Mouse (Mus musculus) lung, embryonic 16.5 days (tissue): Measurements from ENCODE around the gene Elf2. TPM values are rescaled to one million over a fixed set of nuclear protein-coding genes. Genes with fewer than 3 reads are reported as not detected.
A peak's percentile ranks its signal among the peaks of the same experiment; 100 is the strongest.

Experiments used
- ATAC-seq: fragments of 200-750 bp; cut with Nextera tagmentation; 2 replicates; pipeline ENCODE4 v1.8.0; 2017; ENCODE audit warnings: low read depth, mild to moderate bottlenecking, moderate library complexity
- H3K27ac ChIP-seq: fragments of 300-500 bp; sonication (generic); 2 replicates; pipeline ENCODE4 v1.5.1; 2014; ENCODE audit warnings: mild to moderate bottlenecking, control low read depth, low read length
- H3K27me3 ChIP-seq: fragments of 300-500 bp; sonication (generic); 2 replicates; pipeline ENCODE4 v1.6.1; 2014; ENCODE audit warnings: low read depth, low read length, mixed read lengths; ENCODE audit not compliant: control insufficient read depth, insufficient read depth
- H3K36me3 ChIP-seq: fragments of 300-500 bp; sonication (generic); 2 replicates; pipeline ENCODE4 v1.6.1; 2014; ENCODE audit warnings: low read length; ENCODE audit not compliant: control insufficient read depth, insufficient read depth
- H3K4me1 ChIP-seq: fragments of 300-500 bp; sonication (generic); replicated peaks from 2 replicates; pipeline ENCODE4 v1.6.1; 2014; ENCODE audit warnings: low read length, mixed read lengths; ENCODE audit not compliant: control insufficient read depth, insufficient read depth
- H3K4me2 ChIP-seq: fragments of 300-500 bp; sonication (generic); 2 replicates; pipeline ENCODE4 v1.6.1; 2014; ENCODE audit warnings: low read depth, low read length, control low read depth
- H3K4me3 ChIP-seq: fragments of 300-500 bp; sonication (generic); 2 replicates; pipeline ENCODE4 v1.5.1; 2014; ENCODE audit warnings: mild to moderate bottlenecking, low read length, control low read depth
- H3K9ac ChIP-seq: fragments of 300-500 bp; sonication (generic); 2 replicates; pipeline ENCODE4 v1.6.1; 2014; ENCODE audit warnings: low read length, control low read depth
- H3K9me3 ChIP-seq: fragments of 300-500 bp; sonication (generic); 2 replicates; pipeline ENCODE4 v1.6.1; 2016; ENCODE audit warnings: low read length; ENCODE audit not compliant: control insufficient read depth
- WGBS: fragments of 180-500 bp; shearing (Covaris S2); extraction: QIAGEN DNeasy Blood & Tissue Kit; methylation state at CpG from one replicate; pipeline ENCODE4 v1.1.7; 2014; 5-methylcytosine and 5-hydroxymethylcytosine counted together
- polyA plus RNA-seq: library from polyadenylated mRNA; unstranded; fragments of >200 nt; fragmentation: Nextera tagmentation; extraction: Ambion mirVana; gene quantifications from 2 replicates; pipeline ENCODE4 v1.2.1, GENCODE M21; 2015

The Elf2 gene
- polyA plus RNA-seq, 1 experiment from 2014 or later, result 68.4 TPM

- H3K36me3 ChIP-seq, result peaks cover 5% of the 10 kb centered on the region
- WGBS, result 73% methylated on average over 2 of the region's 2 CpGs
- no peak for ATAC-seq
Observed at GRCm38 (mm10) chr3:51306621-51307020, 33.8 kb downstream of the Elf2 start.

DNA sequence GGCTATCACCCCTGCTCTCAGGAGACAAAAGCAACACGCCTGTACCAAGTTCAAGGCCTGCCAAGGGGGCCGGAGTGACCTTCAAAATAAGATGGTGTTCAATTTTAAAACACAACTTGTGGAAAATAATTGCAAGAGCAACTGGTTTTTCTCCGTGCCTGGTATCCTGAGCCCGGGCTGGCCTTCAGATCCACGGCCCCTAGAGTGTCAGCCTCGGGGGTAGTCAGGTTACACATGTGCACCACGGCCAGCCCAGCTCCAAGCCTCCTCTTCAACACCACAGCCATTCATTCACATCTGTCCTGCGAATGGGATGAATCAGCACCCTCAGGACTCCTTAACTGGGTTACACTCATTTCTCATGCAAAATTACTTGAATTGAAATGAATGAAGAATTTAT, 34.5 kb downstream of the Elf2 start:
- no peaks in the 10 kb centered on the region for H3K9me3 ChIP-seq
- no peak overlapping the region for H3K9ac ChIP-seq
- no peak overlapping the region for H3K4me2 ChIP-seq
- H3K27me3 ChIP-seq, result no peaks in the 10 kb centered on the region
- H3K36me3 ChIP-seq, result peaks cover 5% of the 10 kb centered on the region
- peaks cover 9% of the 10 kb centered on the region; the same call in 1 of the 2 replicates for H3K4me1 ChIP-seq
- WGBS, result 81% methylated on average over 8 of the region's 8 CpGs
- H3K4me3 ChIP-seq, result no peak overlapping the region
- H3K27ac ChIP-seq, result no peak overlapping the region
- ATAC-seq, result no peak

More at GRCm38 (mm10) chr3:51306621-51307020, 33.8 kb downstream of the Elf2 start:
- Histone ChIP-seq H3K4me2 (no peak overlapping the region), H3K9ac (no peak overlapping the region), H3K4me3 (no peak overlapping the region), H3K27me3 (no peaks in the 10 kb centered on the region), H3K27ac (no peak overlapping the region), H3K9me3 (no peaks in the 10 kb centered on the region), H3K4me1 (peaks cover 9% of the 10 kb centered on the region; the same call in 1 of the 2 replicates)

GRCm38 (mm10) chr3:51302971-51303476, 37.4 kb downstream of the Elf2 start:
- no peak overlapping the region for H3K9ac ChIP-seq
- H3K4me3 ChIP-seq, result no peak overlapping the region
- no peaks in the 10 kb centered on the region for H3K27me3 ChIP-seq
- H3K9me3 ChIP-seq, result no peaks in the 10 kb centered on the region
- peaks cover 5% of the 10 kb centered on the region; the same call in 1 of the 2 replicates for H3K4me1 ChIP-seq
- peak overlapping the region; percentile 11; the same call in 1 of the 2 replicates for H3K27ac ChIP-seq
- H3K4me2 ChIP-seq, result no peak overlapping the region
- ATAC-seq, result peak; percentile 68
- peaks cover 4% of the 10 kb centered on the region for H3K36me3 ChIP-seq
- WGBS, result 65% methylated on average over 3 of the region's 3 CpGs

- WGBS, result 57% methylated on average over 6 of the region's 6 CpGs
- ATAC-seq, result peak; percentile 68
- H3K9me3 ChIP-seq, result no peaks in the 10 kb centered on the region
- H3K27ac ChIP-seq, result 0 out of 2 replicates have a peak overlapping the region, but pooled peaks have one; percentile 43
- no peak overlapping the region for H3K4me2 ChIP-seq
- no peak overlapping the region for H3K9ac ChIP-seq
- H3K4me1 ChIP-seq, result peaks cover 5% of the 10 kb centered on the region; the same call in 1 of the 2 replicates
- no peaks in the 10 kb centered on the region for H3K36me3 ChIP-seq
- H3K4me3 ChIP-seq, result no peak overlapping the region
- H3K27me3 ChIP-seq, result no peaks in the 10 kb centered on the region
Observed at GRCm38 (mm10) chr3:51301583-51301982, 38.9 kb downstream of the Elf2 start.

- H3K27ac ChIP-seq, result no peak overlapping the region
- no peak overlapping the region for H3K4me3 ChIP-seq
- H3K4me2 ChIP-seq, result no peak overlapping the region
- ATAC-seq, result peak; percentile 20; the same call in 1 of the 2 replicates
- no peaks in the 10 kb centered on the region for H3K36me3 ChIP-seq
- H3K9me3 ChIP-seq, result no peaks in the 10 kb centered on the region
- H3K4me1 ChIP-seq, result no peaks in the 10 kb centered on the region
- no peak overlapping the region for H3K9ac ChIP-seq
- WGBS, result 34% methylated on average over 1 of the region's 1 CpGs
- no peaks in the 10 kb centered on the region for H3K27me3 ChIP-seq
Observed at GRCm38 (mm10) chr3:51296790-51297189, 43.7 kb downstream of the Elf2 start.

DNA sequence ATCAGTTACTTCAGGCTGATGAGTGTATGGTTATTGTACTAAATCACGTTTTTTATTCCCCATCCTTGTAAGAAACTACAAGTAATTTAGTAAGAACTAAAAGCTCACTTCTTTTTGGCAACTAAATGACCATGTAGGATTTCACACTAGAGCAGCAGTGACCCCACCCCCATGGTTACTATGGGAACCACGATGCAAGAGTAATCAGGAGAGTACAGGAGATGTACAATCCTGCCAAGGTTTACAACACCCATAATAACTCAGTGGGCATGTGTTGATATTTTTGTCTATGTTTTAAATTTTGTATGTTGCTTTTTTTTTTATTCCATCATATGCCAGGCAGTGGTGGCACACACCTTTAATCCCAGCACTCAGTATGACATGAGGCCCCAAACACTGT, 45.2 kb downstream of the Elf2 start:
- no peak for ATAC-seq
- H3K9ac ChIP-seq, result no peak overlapping the region
- no peaks in the 10 kb centered on the region for H3K36me3 ChIP-seq
- no peak overlapping the region for H3K4me2 ChIP-seq
- WGBS, result 63% methylated on average over 2 of the region's 2 CpGs
- no peak overlapping the region for H3K4me3 ChIP-seq
- H3K27ac ChIP-seq, result no peak overlapping the region
- H3K4me1 ChIP-seq, result no peaks in the 10 kb centered on the region
- H3K9me3 ChIP-seq, result no peaks in the 10 kb centered on the region
- H3K27me3 ChIP-seq, result no peaks in the 10 kb centered on the region

DNA sequence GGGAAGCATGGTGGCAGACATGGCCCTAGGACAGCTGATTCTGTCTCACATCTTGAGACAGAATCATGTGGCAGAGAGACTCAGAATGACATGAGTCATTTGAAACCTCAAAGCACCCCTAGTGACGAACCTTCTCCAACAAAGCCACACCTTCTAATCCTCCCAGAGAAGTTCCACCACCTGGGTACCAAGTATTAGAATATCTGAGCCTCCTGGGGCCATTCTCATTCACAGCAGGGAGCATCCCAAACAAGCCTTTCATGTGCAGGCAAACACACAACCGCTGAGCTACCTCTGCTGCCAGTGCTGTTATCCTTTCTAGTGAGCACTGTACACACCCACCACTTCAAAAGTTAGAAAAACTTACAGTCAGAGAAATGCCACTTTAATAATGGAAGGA, 46.2 kb downstream of the Elf2 start:
- Histone ChIP-seq H3K9me3 (no peaks in the 10 kb centered on the region), H3K27me3 (no peaks in the 10 kb centered on the region), H3K36me3 (no peaks in the 10 kb centered on the region), H3K4me2 (no peak overlapping the region), H3K4me3 (no peak overlapping the region), H3K27ac (no peak overlapping the region), H3K4me1 (peaks cover 3% of the 10 kb centered on the region; the same call in 1 of the 2 replicates), H3K9ac (no peak overlapping the region)
- no peak for ATAC-seq
- 61% methylated on average over 2 of the region's 2 CpGs for WGBS

GRCm38 (mm10) chr3:51288880-51289821, 51.3 kb downstream of the Elf2 start:
- H3K27me3 ChIP-seq, result no peaks in the 10 kb centered on the region
- peaks cover 4% of the 10 kb centered on the region; the same call in 1 of the 2 replicates for H3K4me1 ChIP-seq
- 50% methylated on average over 11 of the region's 11 CpGs for WGBS
- no peak overlapping the region for H3K4me2 ChIP-seq
- peak; percentile 71; the same call in 1 of the 2 replicates for ATAC-seq
- H3K4me3 ChIP-seq, result no peak overlapping the region
- H3K27ac ChIP-seq, result no peak overlapping the region
- H3K9ac ChIP-seq, result no peak overlapping the region
- no peaks in the 10 kb centered on the region for H3K36me3 ChIP-seq
- H3K9me3 ChIP-seq, result no peaks in the 10 kb centered on the region

- Histone ChIP-seq H3K9ac (peak overlapping the region; percentile 6; the same call in 1 of the 2 replicates), H3K36me3 (no peaks in the 10 kb centered on the region), H3K4me3 (no peak overlapping the region), H3K27ac (no peak overlapping the region), H3K27me3 (no peaks in the 10 kb centered on the region), H3K4me1 (peaks cover 2% of the 10 kb centered on the region; the same call in 1 of the 2 replicates), H3K4me2 (no peak overlapping the region), H3K9me3 (no peaks in the 10 kb centered on the region)
- ATAC-seq, result no peak
- WGBS, result 53% methylated on average over 1 of the region's 1 CpGs
Observed at GRCm38 (mm10) chr3:51284375-51284774, 56.1 kb downstream of the Elf2 start.
